Mouse (Mus musculus) forebrain, embryonic 11.5 days (tissue): Measurements from ENCODE around the gene Fam124a. TPM values are rescaled to one million over a fixed set of nuclear protein-coding genes. Genes with fewer than 3 reads are reported as not detected.

Experiments
- ATAC-seq: fragments of 200-750 bp; cut with Nextera tagmentation; replicated peaks from 2 replicates; pipeline ENCODE4 v1.8.0; 2017; ENCODE audit warnings: moderate TSS enrichment; ENCODE audit not compliant: low FRiP score
- DNase-seq: peaks from one replicate; pipeline ENCODE4 v3.0.0-alpha.2; 2017; ENCODE audit warnings: low spot score
- H3K27ac ChIP-seq: fragments of 300-500 bp; sonication (generic); 2 replicates; pipeline ENCODE4 v1.5.1; 2014; ENCODE audit warnings: low read depth, low read length
- H3K27me3 ChIP-seq: fragments of 300-500 bp; sonication (generic); 2 replicates; pipeline ENCODE4 v1.6.1; 2014; ENCODE audit warnings: mild to moderate bottlenecking, low read length, mixed read lengths; ENCODE audit not compliant: control insufficient read depth, insufficient read depth
- H3K36me3 ChIP-seq: fragments of 300-500 bp; sonication (generic); 2 replicates; pipeline ENCODE4 v1.6.1; 2014; ENCODE audit warnings: mild to moderate bottlenecking, low read length, moderate library complexity, mixed read lengths; ENCODE audit not compliant: control insufficient read depth, insufficient read depth
- H3K4me1 ChIP-seq: fragments of 300-500 bp; sonication (generic); replicated peaks from 2 replicates; pipeline ENCODE4 v1.6.1; 2014; ENCODE audit warnings: low read length, mixed read lengths; ENCODE audit not compliant: control insufficient read depth, insufficient read depth
- H3K4me2 ChIP-seq: fragments of 300-500 bp; sonication (generic); 2 replicates; pipeline ENCODE4 v1.6.1; 2014; ENCODE audit warnings: low read depth, mild to moderate bottlenecking, low read length, moderate library complexity, mixed read lengths; ENCODE audit not compliant: severe bottlenecking
- H3K4me3 ChIP-seq: fragments of 300-500 bp; sonication (generic); 2 replicates; pipeline ENCODE4 v1.5.1; 2014; ENCODE audit warnings: low read depth, low read length
- H3K9ac ChIP-seq: fragments of 300-500 bp; sonication (generic); 2 replicates; pipeline ENCODE4 v1.6.1; 2014; ENCODE audit warnings: low read length
- H3K9me3 ChIP-seq: fragments of 300-500 bp; sonication (generic); 2 replicates; pipeline ENCODE4 v1.6.1; 2016; ENCODE audit warnings: low read length, mixed read lengths; ENCODE audit not compliant: control insufficient read depth
- WGBS: fragments of 180-500 bp; shearing (Covaris S2); extraction: QIAGEN DNeasy Blood & Tissue Kit; methylation state at CpG from one replicate; pipeline ENCODE4 v1.1.7; 2014; 5-methylcytosine and 5-hydroxymethylcytosine counted together
- polyA plus RNA-seq: library from polyadenylated mRNA; unstranded; fragments of >200 nt; fragmentation: Nextera tagmentation; extraction: Ambion mirVana; gene quantifications from 2 replicates; pipeline ENCODE4 v1.2.1, GENCODE M21; 2014

Fam124a gene
- polyA plus RNA-seq, 1 experiment from 2014 or later, result 9.2 TPM

GRCm38 (mm10) chr14:62546296-62546695 lies 9.2 kb upstream of the Fam124a start:
- no peak overlapping the region for H3K9ac ChIP-seq
- no peaks in the 10 kb centered on the region for H3K36me3 ChIP-seq
- H3K4me3 ChIP-seq, result no peak overlapping the region
- H3K27ac ChIP-seq, result no peak overlapping the region
- H3K27me3 ChIP-seq, result no peaks in the 10 kb centered on the region
- no peak for DNase-seq
- H3K4me1 ChIP-seq, result no peaks in the 10 kb centered on the region
- no peak overlapping the region for H3K4me2 ChIP-seq
- no peak for ATAC-seq
- WGBS, result 86% methylated on average over 6 of the region's 6 CpGs
- H3K9me3 ChIP-seq, result no peaks in the 10 kb centered on the region

GRCm38 (mm10) chr14:62546746-62547145 lies 8.8 kb upstream of the Fam124a start:
- Histone ChIP-seq H3K9ac (no peak overlapping the region), H3K4me1 (no peaks in the 10 kb centered on the region), H3K27me3 (no peaks in the 10 kb centered on the region), H3K36me3 (no peaks in the 10 kb centered on the region), H3K4me3 (no peak overlapping the region), H3K27ac (no peak overlapping the region), H3K9me3 (no peaks in the 10 kb centered on the region), H3K4me2 (no peak overlapping the region)
- ATAC-seq (no peak), DNase-seq (no peak)
- 69% methylated on average over 4 of the region's 4 CpGs for WGBS

GRCm38 (mm10) chr14:62550121-62550520 lies 5.4 kb upstream of the Fam124a start:
- H3K36me3 ChIP-seq, result no peaks in the 10 kb centered on the region
- H3K27me3 ChIP-seq, result no peaks in the 10 kb centered on the region; the same call in 1 of the 2 replicates
- DNase-seq, result no peak
- no peak overlapping the region for H3K4me2 ChIP-seq
- no peak overlapping the region for H3K4me3 ChIP-seq
- H3K9me3 ChIP-seq, result no peaks in the 10 kb centered on the region
- no peak for ATAC-seq
- H3K4me1 ChIP-seq, result no peaks in the 10 kb centered on the region
- 61% methylated on average over 4 of the region's 4 CpGs for WGBS
- H3K27ac ChIP-seq, result no peak overlapping the region
- no peak overlapping the region for H3K9ac ChIP-seq

DNA sequence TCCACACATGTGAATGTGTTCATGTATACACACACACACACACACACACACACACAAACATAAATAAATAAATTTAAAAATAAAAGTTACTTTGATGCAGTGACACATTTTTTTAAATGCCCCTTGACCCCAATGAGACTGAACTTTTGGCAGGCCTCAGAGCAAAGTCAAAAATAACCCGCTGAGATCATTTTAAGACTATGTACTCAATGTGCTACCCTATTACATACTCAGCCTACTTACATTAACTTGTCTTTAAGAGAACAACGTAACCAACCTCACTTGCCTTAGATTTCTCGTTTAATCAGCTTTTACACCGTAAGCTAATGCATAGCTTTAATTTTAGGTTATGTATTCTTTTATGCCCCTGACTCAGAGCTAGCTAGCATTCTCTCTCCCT lies 2.8 kb upstream of the Fam124a start:
- Histone ChIP-seq H3K27ac (no peak overlapping the region), H3K27me3 (no peaks in the 10 kb centered on the region; the same call in 1 of the 2 replicates), H3K36me3 (no peaks in the 10 kb centered on the region), H3K4me2 (no peak overlapping the region), H3K9ac (no peak overlapping the region), H3K4me3 (no peak overlapping the region), H3K9me3 (no peaks in the 10 kb centered on the region), H3K4me1 (peaks cover 4% of the 10 kb centered on the region; the same call in 1 of the 2 replicates)
- DNase-seq (no peak), ATAC-seq (no peak)
- WGBS, result 93% methylated on average over 4 of the region's 4 CpGs

DNA sequence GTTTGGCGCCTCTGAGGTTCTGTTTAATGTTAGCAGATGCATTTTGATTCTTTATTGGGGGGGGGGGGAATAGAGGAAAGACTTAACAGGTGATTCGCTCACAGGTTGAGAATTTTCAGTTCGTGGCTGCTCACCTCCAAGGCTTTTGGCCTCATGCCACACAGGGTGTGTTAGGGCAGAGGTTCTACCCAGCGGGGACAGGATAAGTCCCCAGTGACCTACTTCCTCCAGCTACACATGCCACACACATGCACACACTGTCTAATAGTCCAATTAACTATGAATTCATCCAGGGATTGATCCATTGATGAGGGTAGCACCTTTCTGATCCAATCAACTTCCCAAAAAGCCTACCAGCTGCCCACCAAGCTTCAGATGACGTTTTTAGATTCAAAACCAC lies 1.8 kb upstream of the Fam124a start:
- Histone ChIP-seq H3K9me3 (no peaks in the 10 kb centered on the region), H3K27ac (no peak overlapping the region), H3K9ac (no peak overlapping the region), H3K36me3 (no peaks in the 10 kb centered on the region), H3K27me3 (no peaks in the 10 kb centered on the region; the same call in 1 of the 2 replicates), H3K4me2 (no peak overlapping the region), H3K4me3 (no peak overlapping the region), H3K4me1 (peaks cover 4% of the 10 kb centered on the region; the same call in 1 of the 2 replicates)
- DNase-seq (no peak), ATAC-seq (no peak)
- 77% methylated on average over 5 of the region's 5 CpGs for WGBS

DNA sequence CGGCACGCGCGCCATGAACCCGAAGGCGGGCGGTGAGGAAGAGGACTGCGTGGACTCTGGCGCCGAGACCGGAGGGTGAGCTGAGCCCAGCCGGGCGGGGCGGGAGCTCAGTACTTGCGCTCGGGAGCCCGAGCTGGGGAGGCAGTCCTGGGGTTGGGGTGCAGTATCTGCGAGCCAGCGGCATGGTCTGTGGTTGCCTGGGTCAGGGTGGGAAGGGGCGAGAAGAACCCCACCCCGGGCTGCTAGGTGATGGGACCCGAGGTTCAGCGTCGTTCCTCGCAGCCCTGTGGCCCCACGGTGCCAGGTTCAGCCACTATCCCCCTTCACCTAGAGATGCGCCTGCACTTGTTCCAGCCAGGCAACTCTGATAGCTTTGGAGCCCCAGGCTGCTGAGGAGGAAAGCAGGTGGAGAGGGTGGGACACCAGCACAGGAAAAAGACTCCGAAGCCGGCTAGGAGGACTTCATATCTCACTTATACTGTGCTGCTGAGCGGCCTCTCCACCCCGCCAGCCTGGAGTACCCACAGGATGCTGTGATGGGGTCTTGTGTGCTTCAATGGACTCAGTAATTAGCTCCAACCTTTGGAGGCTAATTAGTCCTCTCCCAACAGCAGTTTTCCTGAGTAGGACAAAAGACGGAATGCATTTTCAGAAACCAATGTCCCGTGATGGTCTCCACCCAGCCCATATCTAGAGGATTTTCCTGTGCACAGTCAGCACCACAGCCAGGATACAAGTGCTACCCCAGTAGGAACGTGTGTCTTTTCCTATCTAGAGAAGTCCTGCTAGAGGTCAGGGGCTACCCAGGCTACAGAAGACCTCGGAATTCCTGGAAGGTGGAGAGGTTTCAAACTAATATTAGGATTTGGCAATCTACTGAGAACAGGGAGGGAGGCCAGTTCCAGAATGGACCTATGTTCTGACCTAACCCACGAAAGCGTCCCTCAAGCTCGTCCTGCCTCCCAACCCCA lies 588 bp downstream of the Fam124a start:
- peak; percentile 82 for ATAC-seq
- H3K27me3 ChIP-seq, result no peaks in the 10 kb centered on the region; the same call in 1 of the 2 replicates

GRCm38 (mm10) chr14:62557111-62557510 lies 1.6 kb downstream of the Fam124a start:
- H3K36me3 ChIP-seq, result no peaks in the 10 kb centered on the region
- WGBS, result 88% methylated on average over 3 of the region's 3 CpGs
- no peaks in the 10 kb centered on the region for H3K9me3 ChIP-seq
- peak overlapping the region; percentile 93; the same call in 1 of the 2 replicates for H3K4me2 ChIP-seq
- no peak overlapping the region; the same call in 1 of the 2 replicates for H3K4me3 ChIP-seq
- no peak overlapping the region for H3K27ac ChIP-seq
- H3K4me1 ChIP-seq, result peaks cover 4% of the 10 kb centered on the region; the same call in 1 of the 2 replicates
- H3K9ac ChIP-seq, result no peak overlapping the region
- H3K27me3 ChIP-seq, result no peaks in the 10 kb centered on the region; the same call in 1 of the 2 replicates
- DNase-seq (no peak), ATAC-seq (no peak)

More for the DNA sequence above, 588 bp downstream of the Fam124a start:
- Histone ChIP-seq H3K4me2 (peak overlapping the region; percentile 93), H3K4me1 (peaks cover 4% of the 10 kb centered on the region; the same call in 1 of the 2 replicates), H3K36me3 (no peaks in the 10 kb centered on the region), H3K4me3 (peak overlapping the region; percentile 66), H3K27ac (peak overlapping the region; percentile 46; the same call in 1 of the 2 replicates), H3K9me3 (no peaks in the 10 kb centered on the region), H3K9ac (peak overlapping the region; percentile 83)
- no peak for DNase-seq
- WGBS, result 5% methylated on average over 36 of the region's 38 CpGs

- Histone ChIP-seq H3K27ac (no peak overlapping the region), H3K36me3 (no peaks in the 10 kb centered on the region), H3K27me3 (no peaks in the 10 kb centered on the region), H3K4me1 (no peaks in the 10 kb centered on the region), H3K4me2 (no peak overlapping the region), H3K9me3 (no peaks in the 10 kb centered on the region), H3K4me3 (no peak overlapping the region), H3K9ac (no peak overlapping the region)
- DNase-seq, result no peak
- no peak for ATAC-seq
- 57% methylated on average over 17 of the region's 17 CpGs for WGBS
These were observed 6.6 kb downstream of the Fam124a start for GRCm38 (mm10) chr14:62561875-62562748.
